Mouse (Mus musculus): ENCODE results near the gene Cited1. TPM values are rescaled to one million over a fixed set of nuclear protein-coding genes. Genes with fewer than 3 reads are reported as not detected.

The Cited1 gene
- 28.7 and 30.4 TPM in 2 replicates for polyA plus RNA-seq (2014; fragmentation: Nextera tagmentation; extraction: Ambion mirVana)

GRCm38 (mm10) chrX:102251937-102252860, at the start of gene Cited1:
Cited1 (minus strand) TSS chrX:102252181.
- peak; percentile 90 for ATAC-seq (ENCODE audit: insufficient number of reproducible peaks, low FRiP score, low TSS enrichment, low read depth)

GRCm38 (mm10) chrX:102284889-102285288, 32.9 kb upstream of the Cited1 start:
- Histone ChIP-seq H3K27me3 (ENCODE audit: control insufficient read depth, insufficient read depth, low read length) (no peaks in the 10 kb centered on the region), H3K4me2 (ENCODE audit: low read depth, severe bottlenecking) (no peak overlapping the region), H3K36me3 (ENCODE audit: control insufficient read depth, insufficient read depth, low read length) (no peaks in the 10 kb centered on the region), H3K27ac (replicated peaks; ENCODE audit: low read depth, low read length) (no peak overlapping the region), H3K9ac (ENCODE audit: low read length) (no peak overlapping the region), H3K4me1 (ENCODE audit: control insufficient read depth, insufficient read depth, low read length) (0 out of 2 replicates have a peak, but pooled peaks cover 8% of the 10 kb centered on the region), H3K4me3 (ENCODE audit: low read depth, low read length) (no peak overlapping the region), H3K9me3 (ENCODE audit: control insufficient read depth, low read length) (no peaks in the 10 kb centered on the region)
- 47% methylated on average over 3 of the region's 3 CpGs for WGBS
- DNase-seq (ENCODE audit: low spot score) (no peak), ATAC-seq (ENCODE audit: insufficient number of reproducible peaks, low FRiP score, low TSS enrichment, low read depth) (no peak)

More at GRCm38 (mm10) chrX:102251937-102252860, at the start of gene Cited1:
- Histone ChIP-seq H3K27me3 (ENCODE audit: control insufficient read depth, insufficient read depth, low read length) (peaks cover 40% of the 10 kb centered on the region), H3K9ac (ENCODE audit: low read length) (peak within 1 kb of the TSS; percentile 58), H3K4me2 (ENCODE audit: low read depth, severe bottlenecking) (peak within 1 kb of the TSS; percentile 82), H3K36me3 (ENCODE audit: control insufficient read depth, insufficient read depth, low read length) (no peaks in the 10 kb centered on the region), H3K4me3 (ENCODE audit: low read depth, low read length) (peak within 1 kb of the TSS; percentile 45), H3K4me1 (ENCODE audit: control insufficient read depth, insufficient read depth, low read length) (no peaks in the 10 kb centered on the region), H3K27ac (replicated peaks; ENCODE audit: low read depth, low read length) (0 out of 2 replicates have a peak within 1 kb of the TSS, but pooled peaks have one; percentile 8), H3K9me3 (ENCODE audit: control insufficient read depth, low read length) (no peaks in the 10 kb centered on the region)
- DNase-seq (ENCODE audit: low spot score) = peak; percentile 79
- 15% methylated on average over 43 of the region's 44 CpGs for WGBS

DNA sequence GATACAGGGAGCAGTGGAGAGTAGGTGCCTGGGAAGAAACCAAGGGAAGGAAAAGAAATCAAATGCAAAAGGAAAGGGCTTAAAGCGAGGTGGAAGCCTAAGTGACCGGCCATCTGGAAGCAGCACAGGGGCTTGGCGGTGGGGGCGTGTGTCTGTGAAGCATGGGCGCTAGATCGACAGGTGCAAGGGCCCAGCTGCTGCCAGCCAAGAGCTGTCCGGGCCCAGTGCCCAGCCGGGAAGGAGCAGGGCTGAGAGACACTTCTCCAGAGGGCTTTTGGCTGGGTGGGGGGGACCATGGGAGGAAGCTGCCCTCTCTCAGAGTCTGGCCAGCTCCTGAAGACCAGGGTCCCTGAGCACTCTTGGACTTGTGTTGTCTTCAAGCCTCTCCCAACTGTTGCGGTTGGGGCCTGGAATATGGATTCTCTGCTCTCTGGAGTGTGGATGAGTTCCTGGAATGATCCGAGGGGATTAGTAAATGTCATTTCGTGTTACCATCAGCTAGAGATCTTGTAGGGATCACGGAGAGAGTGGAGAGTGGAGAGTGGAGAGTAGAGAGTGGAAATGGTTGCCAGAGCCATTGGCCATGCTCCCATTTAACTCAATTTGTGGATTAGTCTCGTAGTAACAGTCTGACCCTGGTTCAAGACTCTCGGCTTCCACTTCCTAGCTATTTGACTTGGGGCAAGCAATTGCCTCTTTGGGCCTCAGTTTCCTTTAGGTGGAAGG, 10.8 kb upstream of the Cited1 start:
- Histone ChIP-seq H3K4me2 (ENCODE audit: low read depth, severe bottlenecking) (no peak overlapping the region), H3K9me3 (ENCODE audit: control insufficient read depth, low read length) (no peaks in the 10 kb centered on the region), H3K9ac (ENCODE audit: low read length) (no peak overlapping the region), H3K27ac (replicated peaks; ENCODE audit: low read depth, low read length) (no peak overlapping the region), H3K4me3 (ENCODE audit: low read depth, low read length) (no peak overlapping the region), H3K4me1 (ENCODE audit: control insufficient read depth, insufficient read depth, low read length) (no peaks in the 10 kb centered on the region), H3K27me3 (ENCODE audit: control insufficient read depth, insufficient read depth, low read length) (peaks cover 2% of the 10 kb centered on the region; the same call in 1 of the 2 replicates), H3K36me3 (ENCODE audit: control insufficient read depth, insufficient read depth, low read length) (no peaks in the 10 kb centered on the region)
- WGBS = 82% methylated on average over 14 of the region's 14 CpGs
- no peak for ATAC-seq (ENCODE audit: insufficient number of reproducible peaks, low FRiP score, low TSS enrichment, low read depth)
- DNase-seq (ENCODE audit: low spot score) = no peak

DNA sequence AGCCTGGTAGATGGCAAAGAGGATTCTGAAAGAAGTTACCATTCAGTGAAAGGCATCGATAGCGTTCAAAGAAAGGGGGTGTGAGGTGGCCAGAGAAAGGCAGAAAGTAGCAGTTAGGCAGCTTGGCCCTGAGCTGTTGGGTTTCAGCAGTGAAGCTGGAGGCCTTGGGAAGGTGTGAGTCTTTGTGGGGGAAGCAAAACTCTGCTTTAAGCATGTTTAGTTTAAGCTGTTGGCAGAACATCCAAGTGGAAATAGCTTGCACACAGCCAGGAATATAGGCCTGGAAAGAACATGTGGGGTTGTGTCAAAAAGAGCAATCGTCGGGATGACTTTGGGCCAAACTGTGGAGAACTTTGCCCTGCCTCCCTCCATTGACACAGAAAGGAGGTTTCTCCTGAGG, 7.8 kb upstream of the Cited1 start:
- H3K4me3 ChIP-seq (ENCODE audit: low read depth, low read length) = no peak overlapping the region
- H3K4me2 ChIP-seq (ENCODE audit: low read depth, severe bottlenecking) = no peak overlapping the region
- no peak overlapping the region for H3K27ac ChIP-seq (replicated peaks; ENCODE audit: low read depth, low read length)
- no peaks in the 10 kb centered on the region for H3K4me1 ChIP-seq (ENCODE audit: control insufficient read depth, insufficient read depth, low read length)
- DNase-seq (ENCODE audit: low spot score) = no peak
- 93% methylated on average over 4 of the region's 4 CpGs for WGBS
- H3K27me3 ChIP-seq (ENCODE audit: control insufficient read depth, insufficient read depth, low read length) = peaks cover 2% of the 10 kb centered on the region; the same call in 1 of the 2 replicates
- no peak for ATAC-seq (ENCODE audit: insufficient number of reproducible peaks, low FRiP score, low TSS enrichment, low read depth)
- H3K9me3 ChIP-seq (ENCODE audit: control insufficient read depth, low read length) = no peaks in the 10 kb centered on the region
- no peaks in the 10 kb centered on the region for H3K36me3 ChIP-seq (ENCODE audit: control insufficient read depth, insufficient read depth, low read length)
- no peak overlapping the region for H3K9ac ChIP-seq (ENCODE audit: low read length)

- Histone ChIP-seq H3K9ac (ENCODE audit: low read length) (no peak overlapping the region), H3K27me3 (ENCODE audit: control insufficient read depth, insufficient read depth, low read length) (peaks cover 35% of the 10 kb centered on the region), H3K27ac (replicated peaks; ENCODE audit: low read depth, low read length) (no peak overlapping the region), H3K9me3 (ENCODE audit: control insufficient read depth, low read length) (no peaks in the 10 kb centered on the region), H3K4me1 (ENCODE audit: control insufficient read depth, insufficient read depth, low read length) (no peaks in the 10 kb centered on the region), H3K36me3 (ENCODE audit: control insufficient read depth, insufficient read depth, low read length) (no peaks in the 10 kb centered on the region), H3K4me3 (ENCODE audit: low read depth, low read length) (no peak overlapping the region), H3K4me2 (ENCODE audit: low read depth, severe bottlenecking) (peak overlapping the region; percentile 22)
- DNase-seq (ENCODE audit: low spot score) (peak; percentile 27), ATAC-seq (ENCODE audit: insufficient number of reproducible peaks, low FRiP score, low TSS enrichment, low read depth) (no peak)
- WGBS = 27% methylated on average over 7 of the region's 7 CpGs
Measured at GRCm38 (mm10) chrX:102253892-102254291, 1.9 kb upstream of the Cited1 start.

DNA sequence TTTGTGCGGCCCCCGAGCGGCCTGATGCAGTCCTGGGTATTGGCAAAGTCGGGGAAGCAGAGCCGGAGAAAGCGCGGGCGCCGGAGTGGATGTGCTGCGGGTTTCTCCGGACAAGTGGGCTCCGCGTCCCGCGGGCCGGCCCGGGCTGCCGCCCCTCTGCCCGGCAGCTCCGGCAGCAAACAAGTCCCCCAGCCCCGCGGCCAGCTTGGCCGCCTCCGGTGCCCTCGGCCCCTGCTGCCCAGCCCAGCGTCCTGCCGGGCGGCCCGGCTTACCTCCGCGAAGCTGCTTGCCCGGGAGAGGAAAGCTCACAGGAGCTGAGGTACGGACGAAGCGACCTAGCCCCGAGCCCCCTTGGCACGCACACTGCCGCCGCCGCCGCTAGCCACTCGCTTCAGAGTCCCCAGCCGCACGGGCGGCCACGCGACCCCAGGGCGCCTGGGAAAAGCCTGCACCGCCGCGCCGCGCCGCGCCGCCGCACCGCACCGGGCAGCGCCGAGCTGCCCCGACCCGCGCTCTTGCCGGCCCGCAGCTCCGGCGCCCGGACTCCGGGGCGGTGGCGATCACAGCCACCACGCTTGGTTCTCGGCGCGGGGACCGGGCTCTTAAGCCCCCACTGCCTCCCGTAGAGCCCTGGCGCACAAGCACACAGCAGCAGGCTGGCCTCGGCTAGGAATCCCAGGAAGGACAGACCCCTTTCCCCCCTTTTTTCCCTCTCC, 602 bp downstream of the Cited1 start:
- Histone ChIP-seq H3K9ac (ENCODE audit: low read length) (peak overlapping the region; percentile 58), H3K36me3 (ENCODE audit: control insufficient read depth, insufficient read depth, low read length) (no peaks in the 10 kb centered on the region), H3K4me3 (ENCODE audit: low read depth, low read length) (peak overlapping the region; percentile 45), H3K27ac (replicated peaks; ENCODE audit: low read depth, low read length) (0 out of 2 replicates have a peak overlapping the region, but pooled peaks have one; percentile 8), H3K27me3 (ENCODE audit: control insufficient read depth, insufficient read depth, low read length) (peaks cover 40% of the 10 kb centered on the region), H3K4me2 (ENCODE audit: low read depth, severe bottlenecking) (peak overlapping the region; percentile 82), H3K4me1 (ENCODE audit: control insufficient read depth, insufficient read depth, low read length) (no peaks in the 10 kb centered on the region), H3K9me3 (ENCODE audit: control insufficient read depth, low read length) (no peaks in the 10 kb centered on the region)
- ATAC-seq (ENCODE audit: insufficient number of reproducible peaks, low FRiP score, low TSS enrichment, low read depth) (0 out of 2 replicates have a peak, but pooled peaks have one; percentile 18), DNase-seq (ENCODE audit: low spot score) (peak; percentile 51)
- 14% methylated on average over 78 of the region's 80 CpGs for WGBS

DNA sequence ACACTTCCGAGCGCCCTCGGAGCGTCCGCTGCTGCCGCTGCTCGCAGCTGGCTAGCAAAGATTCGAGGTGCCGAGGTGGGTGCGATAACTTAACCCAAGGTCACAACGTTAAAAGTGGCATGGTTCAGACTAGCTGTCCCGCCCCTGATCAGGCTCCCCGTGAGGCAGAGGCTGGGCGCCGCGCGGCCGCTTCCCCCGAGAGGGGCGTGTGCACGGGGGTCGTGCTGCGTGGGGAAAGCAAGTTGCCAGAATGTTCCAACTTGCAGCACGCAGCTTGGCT, 1.1 kb downstream of the Cited1 start:
- H3K9ac ChIP-seq (ENCODE audit: low read length) = peak overlapping the region; percentile 58; the same call in 1 of the 2 replicates
- H3K9me3 ChIP-seq (ENCODE audit: control insufficient read depth, low read length) = no peaks in the 10 kb centered on the region
- peaks cover 40% of the 10 kb centered on the region for H3K27me3 ChIP-seq (ENCODE audit: control insufficient read depth, insufficient read depth, low read length)
- no peaks in the 10 kb centered on the region for H3K36me3 ChIP-seq (ENCODE audit: control insufficient read depth, insufficient read depth, low read length)
- H3K4me2 ChIP-seq (ENCODE audit: low read depth, severe bottlenecking) = peak overlapping the region; percentile 82
- no peak overlapping the region for H3K27ac ChIP-seq (replicated peaks; ENCODE audit: low read depth, low read length)
- peak overlapping the region; percentile 45 for H3K4me3 ChIP-seq (ENCODE audit: low read depth, low read length)
- 14% methylated on average over 22 of the region's 24 CpGs for WGBS
- DNase-seq (ENCODE audit: low spot score) = peak; percentile 57
- no peak for ATAC-seq (ENCODE audit: insufficient number of reproducible peaks, low FRiP score, low TSS enrichment, low read depth)
- H3K4me1 ChIP-seq (ENCODE audit: control insufficient read depth, insufficient read depth, low read length) = no peaks in the 10 kb centered on the region

Data from limb, embryonic 11.5 days (tissue).